Mouse (Mus musculus) embryonic fibroblast, embryonic 13.5 days (primary cell): ENCODE data around the gene Kcnip4.

Experiments
- CTCF ChIP-seq: IDR thresholded peaks from 2 replicates; pipeline ENCODE4 v1.5.1; 2011; ENCODE audit warnings: mild to moderate bottlenecking, control low read depth, low read length, moderate library complexity, borderline replicate concordance; ENCODE audit not compliant: insufficient read depth
- POLR2A ChIP-seq: IDR thresholded peaks from 2 replicates; pipeline ENCODE4 v1.6.1; 2011; ENCODE audit warnings: low read depth, mild to moderate bottlenecking, control low read depth, low read length, moderate library complexity

GRCm38 (mm10) chr5:49525242-49525612 lies 520 bp upstream of the Kcnip4 start:
- TF ChIP-seq CTCF (no peak), POLR2A (no peak)
